Mouse (Mus musculus) heart, embryonic 10.5 days (tissue): ENCODE results near the gene Esyt1. TPM values are rescaled to one million over a fixed set of nuclear protein-coding genes. Genes with fewer than 3 reads are reported as not detected.
"Not testable (repeated sequence)": the region's sequence is repeated elsewhere in the genome, so short reads cannot be mapped to it uniquely, and the experiment has no call there.

Experiments used
- DNase-seq: peaks from one replicate; pipeline ENCODE4 v3.0.0-alpha.2; 2017; ENCODE audit warnings: low spot score
- H3K27ac ChIP-seq: fragments of 300-500 bp; sonication (generic); 2 replicates; pipeline ENCODE4 v1.5.1; 2016; ENCODE audit warnings: mild to moderate bottlenecking
- H3K27me3 ChIP-seq: fragments of 300-500 bp; sonication (generic); 2 replicates; pipeline ENCODE4 v1.6.1; 2016; ENCODE audit warnings: mild to moderate bottlenecking; ENCODE audit not compliant: poor library complexity, insufficient read depth, severe bottlenecking
- H3K36me3 ChIP-seq: fragments of 300-500 bp; sonication (generic); 2 replicates; pipeline ENCODE4 v1.6.1; 2016; ENCODE audit warnings: mild to moderate bottlenecking, moderate library complexity
- H3K4me1 ChIP-seq: fragments of 300-500 bp; sonication (generic); 2 replicates; pipeline ENCODE4 v1.6.1; 2016; ENCODE audit warnings: mild to moderate bottlenecking
- H3K4me3 ChIP-seq: fragments of 300-500 bp; sonication (generic); 2 replicates; pipeline ENCODE4 v1.5.1; 2016; ENCODE audit warnings: mild to moderate bottlenecking, moderate library complexity
- H3K9me3 ChIP-seq: fragments of 300-500 bp; sonication (generic); 2 replicates; pipeline ENCODE4 v1.6.1; 2016; ENCODE audit warnings: mild to moderate bottlenecking, moderate library complexity
- WGBS: fragments of 180-500 bp; shearing (Covaris S2); methylation state at CpG from one replicate; pipeline ENCODE4 v1.1.7; 2016; 5-methylcytosine and 5-hydroxymethylcytosine counted together
- polyA plus RNA-seq: library from polyadenylated mRNA; unstranded; fragments of >200 nt; fragmentation: Nextera tagmentation; extraction: Ambion mirVana; gene quantifications from 2 replicates; pipeline ENCODE4 v1.2.1, GENCODE M21; 2016

Esyt1 gene
- polyA plus RNA-seq, 1 experiment from 2014 or later: 17.8 TPM

- no peak overlapping the region for H3K27ac ChIP-seq
- H3K4me3 ChIP-seq: no peak overlapping the region
- H3K27me3 ChIP-seq: peaks cover 15% of the 10 kb centered on the region
- no peaks in the 10 kb centered on the region for H3K4me1 ChIP-seq
- peaks cover 40% of the 10 kb centered on the region for H3K36me3 ChIP-seq
- WGBS: 82% methylated on average over 11 of the region's 11 CpGs
- DNase-seq: no peak
- no peaks in the 10 kb centered on the region for H3K9me3 ChIP-seq
These were observed 15.4 kb downstream of the Esyt1 start for GRCm38 (mm10) chr10:128510301-128510700.

- DNase-seq: no peak
These were observed 15.8 kb downstream of the Esyt1 start for GRCm38 (mm10) chr10:128509831-128510230.

GRCm38 (mm10) chr10:128509203-128509602, 16.5 kb downstream of the Esyt1 start:
- Histone ChIP-seq H3K27ac (no peak overlapping the region), H3K27me3 (peaks cover 10% of the 10 kb centered on the region; the same call in 1 of the 2 replicates), H3K9me3 (no peaks in the 10 kb centered on the region), H3K36me3 (peaks cover 34% of the 10 kb centered on the region), H3K4me1 (peaks cover 8% of the 10 kb centered on the region; the same call in 1 of the 2 replicates), H3K4me3 (no peak overlapping the region)
- DNase-seq: no peak
- 84% methylated on average over 9 of the region's 9 CpGs for WGBS

More at GRCm38 (mm10) chr10:128509831-128510230, 15.8 kb downstream of the Esyt1 start:
- H3K9me3 ChIP-seq: no peaks in the 10 kb centered on the region
- peaks cover 3% of the 10 kb centered on the region; the same call in 1 of the 2 replicates for H3K4me1 ChIP-seq
- no peak overlapping the region for H3K4me3 ChIP-seq
- no peak overlapping the region for H3K27ac ChIP-seq
- 78% methylated on average over 4 of the region's 4 CpGs for WGBS
- H3K27me3 ChIP-seq: peaks cover 10% of the 10 kb centered on the region
- H3K36me3 ChIP-seq: peaks cover 35% of the 10 kb centered on the region

GRCm38 (mm10) chr10:128508260-128508659, 17.4 kb downstream of the Esyt1 start:
- 81% methylated on average over 9 of the region's 9 CpGs for WGBS
- Histone ChIP-seq H3K9me3 (no peaks in the 10 kb centered on the region), H3K4me3 (no peak overlapping the region), H3K4me1 (peaks cover 8% of the 10 kb centered on the region; the same call in 1 of the 2 replicates), H3K27ac (no peak overlapping the region), H3K36me3 (peaks cover 34% of the 10 kb centered on the region), H3K27me3 (peaks cover 10% of the 10 kb centered on the region; the same call in 1 of the 2 replicates)
- DNase-seq: no peak

GRCm38 (mm10) chr10:128505974-128506373, 19.7 kb downstream of the Esyt1 start:
- no peak for DNase-seq
- WGBS: 92% methylated on average over 14 of the region's 14 CpGs
- peaks cover 13% of the 10 kb centered on the region; the same call in 1 of the 2 replicates for H3K4me1 ChIP-seq
- H3K27me3 ChIP-seq: no peaks in the 10 kb centered on the region
- peaks cover 17% of the 10 kb centered on the region for H3K36me3 ChIP-seq
- H3K27ac ChIP-seq: no peak overlapping the region
- H3K4me3 ChIP-seq: no peak overlapping the region
- no peaks in the 10 kb centered on the region for H3K9me3 ChIP-seq

- not testable (repeated sequence) for H3K4me3 ChIP-seq, H3K27ac ChIP-seq, DNase-seq, H3K9me3 ChIP-seq, H3K27me3 ChIP-seq
- Histone ChIP-seq H3K4me1 (peaks cover 13% of the 10 kb centered on the region; the same call in 1 of the 2 replicates), H3K36me3 (peaks cover 12% of the 10 kb centered on the region)
- WGBS: 83% methylated on average over 5 of the region's 5 CpGs
These were observed 20.4 kb downstream of the Esyt1 start for GRCm38 (mm10) chr10:128505371-128505667.

GRCm38 (mm10) chr10:128504641-128505370, 20.9 kb downstream of the Esyt1 start:
- DNase-seq: no peak
- Histone ChIP-seq H3K36me3 (peaks cover 7% of the 10 kb centered on the region; the same call in 1 of the 2 replicates), H3K9me3 (no peaks in the 10 kb centered on the region), H3K4me1 (peaks cover 13% of the 10 kb centered on the region; the same call in 1 of the 2 replicates), H3K27me3 (no peaks in the 10 kb centered on the region), H3K4me3 (no peak overlapping the region), H3K27ac (peak overlapping the region; percentile 17; the same call in 1 of the 2 replicates)
- 71% methylated on average over 9 of the region's 9 CpGs for WGBS

- WGBS: 73% methylated on average over 3 of the region's 3 CpGs
- no peak for DNase-seq
- H3K4me1 ChIP-seq: peaks cover 18% of the 10 kb centered on the region; the same call in 1 of the 2 replicates
- H3K27ac ChIP-seq: peak overlapping the region; percentile 17; the same call in 1 of the 2 replicates
- no peak overlapping the region for H3K4me3 ChIP-seq
- H3K36me3 ChIP-seq: peaks cover 4% of the 10 kb centered on the region; the same call in 1 of the 2 replicates
- no peaks in the 10 kb centered on the region for H3K27me3 ChIP-seq
- H3K9me3 ChIP-seq: no peaks in the 10 kb centered on the region
These were observed 21.7 kb downstream of the Esyt1 start for GRCm38 (mm10) chr10:128504012-128504411.

GRCm38 (mm10) chr10:128503532-128503931, 22.1 kb downstream of the Esyt1 start:
- DNase-seq: no peak
- H3K4me1 ChIP-seq: peaks cover 19% of the 10 kb centered on the region; the same call in 1 of the 2 replicates
- H3K36me3 ChIP-seq: peaks cover 4% of the 10 kb centered on the region; the same call in 1 of the 2 replicates
- H3K9me3 ChIP-seq: no peaks in the 10 kb centered on the region
- H3K4me3 ChIP-seq: no peak overlapping the region
- H3K27me3 ChIP-seq: no peaks in the 10 kb centered on the region
- H3K27ac ChIP-seq: no peak overlapping the region
- 85% methylated on average over 8 of the region's 8 CpGs for WGBS

GRCm38 (mm10) chr10:128502341-128502740, 23.3 kb downstream of the Esyt1 start:
- no peak for DNase-seq
- no peaks in the 10 kb centered on the region for H3K9me3 ChIP-seq
- peaks cover 4% of the 10 kb centered on the region; the same call in 1 of the 2 replicates for H3K36me3 ChIP-seq
- no peak overlapping the region for H3K4me3 ChIP-seq
- no peaks in the 10 kb centered on the region for H3K27me3 ChIP-seq
- H3K4me1 ChIP-seq: peaks cover 26% of the 10 kb centered on the region
- WGBS: 71% methylated on average over 5 of the region's 5 CpGs
- 0 out of 2 replicates have a peak overlapping the region, but pooled peaks have one; percentile 36 for H3K27ac ChIP-seq

- Histone ChIP-seq H3K4me3 (peak overlapping the region; percentile 61), H3K4me1 (peaks cover 46% of the 10 kb centered on the region), H3K27me3 (no peaks in the 10 kb centered on the region), H3K36me3 (no peaks in the 10 kb centered on the region), H3K9me3 (no peaks in the 10 kb centered on the region), H3K27ac (peak overlapping the region; percentile 89)
- DNase-seq: no peak
- WGBS: 2% methylated on average over 21 of the region's 21 CpGs
These were observed 26.5 kb downstream of the Esyt1 start for GRCm38 (mm10) chr10:128499116-128499671.

- Histone ChIP-seq H3K4me3 (peak within 1 kb of the TSS; percentile 61), H3K4me1 (peaks cover 46% of the 10 kb centered on the region), H3K27me3 (no peaks in the 10 kb centered on the region), H3K27ac (peak within 1 kb of the TSS; percentile 89), H3K9me3 (no peaks in the 10 kb centered on the region), H3K36me3 (no peaks in the 10 kb centered on the region)
- WGBS: under 1% methylated on average over 27 of the region's 27 CpGs
- DNase-seq: peak; percentile 99
These were observed 27.1 kb downstream of the Esyt1 start, which contains the start of gene Myl6b for GRCm38 (mm10) chr10:128498590-128498989. Myl6b (minus strand) TSS chr10:128498685.

- Histone ChIP-seq H3K4me3 (0 out of 2 replicates have a peak overlapping the region, but pooled peaks have one; percentile 8), H3K27ac (no peak overlapping the region), H3K9me3 (no peaks in the 10 kb centered on the region), H3K36me3 (0 out of 2 replicates have a peak, but pooled peaks cover 1% of the 10 kb centered on the region), H3K4me1 (peaks cover 51% of the 10 kb centered on the region), H3K27me3 (no peaks in the 10 kb centered on the region)
- WGBS: 41% methylated on average over 6 of the region's 6 CpGs
- DNase-seq: no peak
These were observed 28.4 kb downstream of the Esyt1 start for GRCm38 (mm10) chr10:128497134-128497737.
